Mouse (Mus musculus): ENCODE data around the gene Lrrc8e. TPM values are rescaled to one million over a fixed set of nuclear protein-coding genes. Genes with fewer than 3 reads are reported as not detected.
"Not testable (repeated sequence)": the region's sequence is repeated elsewhere in the genome, so short reads cannot be mapped to it uniquely, and the experiment has no call there.

The Lrrc8e gene
- total RNA-seq, 2 experiments from 2014 or later = not detected

GRCm38 (mm10) chr8:4219617-4220016 lies 7.0 kb upstream of the Lrrc8e start:
- no peak for DNase-seq (ENCODE audit: low spot score in 2 of 2)

GRCm38 (mm10) chr8:4222059-4222458 lies 4.6 kb upstream of the Lrrc8e start:
- no peak for DNase-seq (ENCODE audit: low spot score in 2 of 2)

DNA sequence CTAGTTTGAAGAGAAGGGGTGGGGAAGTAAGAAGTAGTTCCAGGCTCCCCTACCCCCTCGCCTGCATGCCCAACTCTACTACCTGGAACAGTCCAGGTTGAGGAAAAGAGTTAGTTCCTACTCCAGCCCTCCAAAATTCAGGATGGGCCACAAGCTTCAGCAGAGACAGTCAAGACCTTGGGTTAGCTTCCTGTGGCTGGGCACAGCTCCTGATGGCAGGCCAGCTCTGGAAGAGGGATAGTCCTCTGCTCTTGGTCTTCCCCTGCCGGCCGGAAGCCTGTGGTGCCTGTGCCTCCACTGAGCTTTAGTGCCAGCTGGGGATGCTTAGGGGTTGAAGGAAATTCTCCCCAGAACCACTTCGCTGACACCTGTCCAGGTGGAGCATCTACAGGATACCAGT lies 304 bp upstream of the Lrrc8e start:
- DNase-seq (ENCODE audit: low spot score in 2 of 2) = no peak

DNA sequence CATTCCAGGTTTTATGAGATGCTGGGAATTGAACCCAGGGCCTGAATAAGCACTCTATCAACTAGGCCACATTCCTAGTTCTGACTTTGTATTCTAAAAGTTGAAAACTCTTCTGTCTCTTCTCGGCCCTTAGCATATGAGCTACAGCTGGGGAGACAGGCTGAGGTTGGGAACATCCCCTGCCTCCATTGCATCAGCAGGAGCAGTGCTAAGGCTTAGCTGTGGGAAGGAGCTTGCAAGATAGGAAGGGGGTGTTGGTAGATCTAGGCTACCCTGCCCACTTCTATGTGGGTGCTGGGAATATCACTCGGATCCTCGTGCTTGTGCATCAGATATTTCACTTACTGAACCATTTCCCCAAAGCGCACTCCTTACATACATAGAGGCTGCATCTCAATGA lies 1.3 kb downstream of the Lrrc8e start:
- DNase-seq (ENCODE audit: low spot score in 2 of 2) = no peak

DNA sequence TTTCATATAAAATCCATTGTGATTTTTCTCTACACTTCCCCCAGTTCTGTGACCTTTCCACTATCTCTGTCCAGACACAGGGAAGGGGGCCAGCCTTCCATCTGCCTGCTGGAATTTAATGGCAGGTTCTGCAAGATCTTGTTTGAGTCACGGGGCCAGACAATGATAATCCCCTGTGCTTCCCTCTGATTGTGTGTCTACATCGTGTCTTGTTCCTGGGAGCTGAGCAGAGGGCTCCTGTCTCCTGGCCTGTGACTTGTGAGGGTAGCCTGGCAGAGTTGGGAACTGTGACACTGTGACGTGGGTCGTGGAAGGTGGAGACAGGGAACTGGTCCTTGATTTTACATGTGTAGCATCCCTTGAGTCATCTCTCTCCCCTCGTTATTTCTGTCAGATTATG lies 3.2 kb downstream of the Lrrc8e start:
- DNase-seq (ENCODE audit: low spot score in 2 of 2) = no peak

DNA sequence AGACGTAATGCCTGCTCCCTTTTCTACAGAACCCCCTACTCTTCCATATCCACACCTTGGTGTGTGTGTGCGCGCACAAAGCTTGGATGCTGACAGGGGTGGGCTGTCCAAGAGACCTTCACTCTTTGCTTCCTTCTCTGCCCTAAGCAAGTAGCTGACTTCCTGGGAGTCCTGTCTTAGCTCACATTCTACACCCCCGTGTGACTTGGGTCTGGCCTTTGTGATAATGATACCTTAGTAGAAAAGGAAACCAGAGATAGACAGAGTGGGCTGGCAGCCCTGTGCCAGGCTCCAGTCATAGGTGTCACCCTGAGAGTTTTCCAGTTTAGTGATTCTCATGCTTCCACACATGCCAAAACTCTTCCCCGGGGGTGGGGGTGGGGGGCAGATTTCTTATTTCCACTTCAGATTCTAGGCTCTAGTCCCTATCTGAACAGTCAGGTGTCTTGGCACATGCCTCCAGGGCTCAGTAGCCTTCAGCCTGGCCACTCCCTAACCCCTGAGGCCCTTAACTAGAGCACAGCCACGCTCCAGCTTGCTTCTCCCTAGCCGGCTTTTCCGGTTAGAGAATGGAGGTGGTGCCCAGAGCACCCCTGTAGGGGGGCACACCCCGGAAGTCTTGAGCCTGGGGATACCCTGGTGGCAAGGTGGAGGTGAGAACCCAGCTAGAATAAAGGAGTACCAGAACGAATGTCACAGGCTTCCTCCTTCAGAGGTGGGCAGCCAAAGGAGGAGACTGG lies 4.2 kb downstream of the Lrrc8e start:
- no peak for DNase-seq (ENCODE audit: low spot score in 2 of 2)

GRCm38 (mm10) chr8:4237814-4238433 lies 11.3 kb downstream of the Lrrc8e start:
- DNase-seq (ENCODE audit: low spot score in 2 of 2) = no peak

- peak; percentile 100 for DNase-seq (ENCODE audit: low spot score in 2 of 2)
These were observed 12.0 kb downstream of the Lrrc8e start, which contains the start of the genes Map2k7 and Gm49320 for GRCm38 (mm10) chr8:4238434-4239192. TSS of gene Map2k7 (plus strand) at chr8:4238740. TSS of gene Gm49320 (plus strand) at chr8:4238865.

DNA sequence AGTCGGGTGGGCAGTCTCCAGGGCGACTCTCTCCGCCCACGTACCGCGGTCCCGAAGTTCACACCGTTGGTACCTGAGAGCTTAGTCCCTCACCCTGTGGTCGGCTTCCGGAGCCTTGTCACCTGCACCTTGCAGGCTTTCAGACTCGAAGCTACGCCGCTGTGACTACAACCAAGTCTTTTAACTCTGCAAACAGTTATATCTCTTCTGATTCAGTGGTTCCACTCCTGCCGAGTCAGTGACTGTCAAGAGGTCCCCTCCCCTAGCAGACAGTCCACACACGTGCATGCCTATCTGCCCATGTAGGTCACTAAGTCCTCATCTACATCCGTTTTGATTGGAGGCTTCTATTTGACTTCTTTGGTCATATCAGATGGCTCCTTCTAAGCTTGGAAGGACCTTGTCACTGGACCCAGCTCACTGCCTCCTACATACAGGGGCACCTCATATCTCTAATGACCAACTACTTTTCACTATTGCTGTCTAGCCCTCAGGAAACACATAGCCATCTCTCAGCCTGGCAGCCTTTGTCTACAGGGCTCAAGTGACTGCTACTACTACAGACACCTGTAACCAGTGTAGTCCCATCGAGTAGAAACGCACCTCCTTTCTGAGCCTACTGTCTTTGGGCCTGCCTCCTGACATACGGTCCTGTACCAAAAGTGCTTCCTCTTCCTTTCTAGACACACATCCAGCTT lies 12.7 kb downstream of the Lrrc8e start:
- DNase-seq (ENCODE audit: low spot score in 2 of 2) = no peak

- DNase-seq (ENCODE audit: low spot score in 2 of 2) = no peak
These were observed 18.4 kb downstream of the Lrrc8e start for GRCm38 (mm10) chr8:4245061-4245460.

DNA sequence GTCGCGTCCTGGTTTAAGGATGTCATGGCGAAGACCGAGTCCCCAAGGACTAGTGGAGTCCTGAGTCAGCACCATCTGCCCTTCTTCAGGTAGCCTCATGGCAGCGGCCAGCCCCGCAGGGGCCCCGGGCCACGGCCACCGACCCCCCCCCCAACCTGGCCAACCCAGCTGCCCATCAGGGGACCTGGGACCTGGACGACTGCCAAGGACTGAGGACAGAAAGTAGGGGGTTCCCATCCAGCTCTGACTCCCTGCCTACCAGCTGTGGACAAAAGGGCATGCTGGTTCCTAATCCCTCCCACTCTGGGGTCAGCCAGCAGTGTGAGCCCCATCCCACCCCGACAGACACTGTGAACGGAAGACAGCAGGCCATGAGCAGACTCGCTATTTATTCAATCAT lies 19.1 kb downstream of the Lrrc8e start:
- no peak for DNase-seq (ENCODE audit: low spot score in 2 of 2)

GRCm38 (mm10) chr8:4247241-4247640 lies 20.6 kb downstream of the Lrrc8e start:
- no peak for DNase-seq (ENCODE audit: low spot score in 2 of 2)

GRCm38 (mm10) chr8:4247951-4248540 lies 21.4 kb downstream of the Lrrc8e start, which contains the start of gene Tgfbr3l:
TSS of gene Tgfbr3l (plus strand) at chr8:4248214.
- no peak for DNase-seq (ENCODE audit: low spot score in 2 of 2)

GRCm38 (mm10) chr8:4249213-4249612 lies 22.6 kb downstream of the Lrrc8e start:
- DNase-seq (ENCODE audit: low spot score in 2 of 2) = no peak

DNA sequence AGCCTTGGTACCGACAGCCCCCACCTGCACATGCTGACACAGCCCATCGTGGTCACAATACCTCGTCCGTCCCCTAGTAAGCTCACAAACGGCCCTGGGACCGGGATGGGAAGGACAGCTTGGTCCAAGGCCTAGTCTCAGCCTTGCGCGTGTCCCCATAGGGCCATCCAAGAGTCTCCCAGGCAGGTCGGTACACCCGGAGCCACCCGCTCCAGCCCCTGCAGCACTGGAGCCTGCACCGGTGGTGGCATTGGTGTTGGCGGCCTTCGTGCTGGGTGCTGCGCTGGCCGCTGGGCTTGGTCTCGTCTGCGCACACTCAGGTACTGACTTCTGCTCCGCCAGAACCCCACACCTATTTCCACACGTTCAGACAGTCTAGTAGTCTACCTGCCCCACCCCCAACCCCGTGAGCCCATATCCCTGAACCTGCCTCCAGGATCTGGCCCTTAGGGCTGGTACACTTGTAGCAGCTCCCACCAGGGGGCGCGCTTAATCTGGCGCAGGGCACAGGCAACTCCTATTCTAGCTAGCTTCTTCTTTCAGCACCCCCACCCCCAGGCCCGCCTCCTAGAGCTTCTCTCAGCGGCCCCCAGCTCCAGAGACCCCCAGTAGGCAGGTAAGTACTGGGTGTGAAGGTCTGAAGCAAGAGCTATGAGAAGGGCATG lies 23.8 kb downstream of the Lrrc8e start:
- DNase-seq (ENCODE audit: low spot score in 2 of 2) = peak; percentile 80 to 91

- no peak for DNase-seq (ENCODE audit: low spot score in 2 of 2)
These were observed 25.6 kb downstream of the Lrrc8e start for GRCm38 (mm10) chr8:4252116-4252760.

- peak; percentile 93 to 96 for DNase-seq (ENCODE audit: low spot score in 2 of 2)
These were observed 26.6 kb downstream of the Lrrc8e start, which contains the start of gene Snapc2 for GRCm38 (mm10) chr8:4252934-4253841. TSS of gene Snapc2 (plus strand) at chr8:4253080.

GRCm38 (mm10) chr8:4254001-4254400 lies 27.4 kb downstream of the Lrrc8e start:
- DNase-seq (ENCODE audit: low spot score in 2 of 2) = peak in 1 of 2 experiments; percentile 70

- DNase-seq (ENCODE audit: low spot score in 2 of 2) = not testable (repeated sequence)
These were observed 28.8 kb downstream of the Lrrc8e start for GRCm38 (mm10) chr8:4255471-4255870.

Data from layer of hippocampus, adult 18-20 months (tissue).